Mouse (Mus musculus): ENCODE data around the gene Gm6020. TPM values are rescaled to one million over a fixed set of nuclear protein-coding genes. Genes with fewer than 3 reads are reported as not detected.
"Not testable (repeated sequence)": the region's sequence is repeated elsewhere in the genome, so short reads cannot be mapped to it uniquely, and the experiment has no call there.

The Gm6020 gene
- not detected in 2 replicates for polyA plus RNA-seq (2015; fragmentation: Nextera tagmentation; extraction: Ambion mirVana)

- not testable (repeated sequence) for H3K9me3 ChIP-seq (ENCODE audit: low read length); H3K4me2 ChIP-seq (replicated peaks; ENCODE audit: low read depth, low read length); ATAC-seq (ENCODE audit: low FRiP score, low TSS enrichment); H3K36me3 ChIP-seq (ENCODE audit: insufficient read depth, low read length); H3K4me3 ChIP-seq (ENCODE audit: low read length); H3K4me1 ChIP-seq (ENCODE audit: insufficient read depth, low read length); H3K9ac ChIP-seq (replicated peaks; ENCODE audit: low read length); H3K27me3 ChIP-seq (ENCODE audit: insufficient read depth, low read length); H3K27ac ChIP-seq (ENCODE audit: low read length)
- WGBS = 85% methylated on average over 2 of the region's 2 CpGs
Measured at GRCm38 (mm10) chr19:61183590-61183989, at the start of gene Gm6020. Gene Gm6020 (plus strand): TSS chr19:61183890.

GRCm38 (mm10) chr19:61138655-61139054 lies 45.0 kb upstream of the Gm6020 start:
- Histone ChIP-seq H3K9me3 (ENCODE audit: low read length) (no peaks in the 10 kb centered on the region), H3K4me1 (ENCODE audit: insufficient read depth, low read length) (peaks cover 11% of the 10 kb centered on the region), H3K9ac (replicated peaks; ENCODE audit: low read length) (no peak overlapping the region), H3K4me2 (replicated peaks; ENCODE audit: low read depth, low read length) (no peak overlapping the region), H3K27me3 (ENCODE audit: insufficient read depth, low read length) (no peaks in the 10 kb centered on the region), H3K36me3 (ENCODE audit: insufficient read depth, low read length) (0 out of 2 replicates have a peak, but pooled peaks cover 2% of the 10 kb centered on the region), H3K4me3 (ENCODE audit: low read length) (no peak overlapping the region), H3K27ac (ENCODE audit: low read length) (no peak overlapping the region)
- ATAC-seq (ENCODE audit: low FRiP score, low TSS enrichment) = no peak

GRCm38 (mm10) chr19:61140342-61141206 lies 43.1 kb upstream of the Gm6020 start, which contains the start of gene Zfp950:
Gene Zfp950 (minus strand): TSS chr19:61140840.
- H3K4me2 ChIP-seq (replicated peaks; ENCODE audit: low read depth, low read length) = peak within 1 kb of the TSS; percentile 51
- H3K9ac ChIP-seq (replicated peaks; ENCODE audit: low read length) = peak within 1 kb of the TSS; percentile 84
- H3K27ac ChIP-seq (ENCODE audit: low read length) = peak within 1 kb of the TSS; percentile 35; the same call in 1 of the 2 replicates
- H3K4me3 ChIP-seq (ENCODE audit: low read length) = peak within 1 kb of the TSS; percentile 76
- H3K4me1 ChIP-seq (ENCODE audit: insufficient read depth, low read length) = peaks cover 11% of the 10 kb centered on the region
- ATAC-seq (ENCODE audit: low FRiP score, low TSS enrichment) = peak; percentile 99
- H3K36me3 ChIP-seq (ENCODE audit: insufficient read depth, low read length) = no peaks in the 10 kb centered on the region
- no peaks in the 10 kb centered on the region for H3K27me3 ChIP-seq (ENCODE audit: insufficient read depth, low read length)
- no peaks in the 10 kb centered on the region for H3K9me3 ChIP-seq (ENCODE audit: low read length)
- WGBS = under 1% methylated on average over 18 of the region's 18 CpGs

- 21% methylated on average over 4 of the region's 4 CpGs for WGBS
- no peak for ATAC-seq (ENCODE audit: low FRiP score, low TSS enrichment)
- peak overlapping the region; percentile 35; the same call in 1 of the 2 replicates for H3K27ac ChIP-seq (ENCODE audit: low read length)
- no peaks in the 10 kb centered on the region for H3K9me3 ChIP-seq (ENCODE audit: low read length)
- H3K9ac ChIP-seq (replicated peaks; ENCODE audit: low read length) = peak overlapping the region; percentile 57
- no peaks in the 10 kb centered on the region for H3K36me3 ChIP-seq (ENCODE audit: insufficient read depth, low read length)
- H3K4me1 ChIP-seq (ENCODE audit: insufficient read depth, low read length) = peaks cover 11% of the 10 kb centered on the region
- H3K4me3 ChIP-seq (ENCODE audit: low read length) = peak overlapping the region; percentile 76
- H3K27me3 ChIP-seq (ENCODE audit: insufficient read depth, low read length) = no peaks in the 10 kb centered on the region
- peak overlapping the region; percentile 51 for H3K4me2 ChIP-seq (replicated peaks; ENCODE audit: low read depth, low read length)
Measured at GRCm38 (mm10) chr19:61141299-61141698, 42.4 kb upstream of the Gm6020 start.

- WGBS = 6% methylated on average over 8 of the region's 8 CpGs
Measured at GRCm38 (mm10) chr19:61151372-61151700, 32.4 kb upstream of the Gm6020 start.

GRCm38 (mm10) chr19:61151701-61152420 lies 31.8 kb upstream of the Gm6020 start:
- WGBS = 4% methylated on average over 27 of the region's 27 CpGs
- peak; percentile 91 for ATAC-seq (ENCODE audit: low FRiP score, low TSS enrichment)
- 0 out of 2 replicates have a peak, but pooled peaks cover 3% of the 10 kb centered on the region for H3K4me1 ChIP-seq (ENCODE audit: insufficient read depth, low read length)
- H3K4me2 ChIP-seq (replicated peaks; ENCODE audit: low read depth, low read length) = peak overlapping the region; percentile 81
- no peaks in the 10 kb centered on the region for H3K9me3 ChIP-seq (ENCODE audit: low read length)
- no peaks in the 10 kb centered on the region for H3K27me3 ChIP-seq (ENCODE audit: insufficient read depth, low read length)
- H3K4me3 ChIP-seq (ENCODE audit: low read length) = peak overlapping the region; percentile 52
- peak overlapping the region; percentile 62 for H3K9ac ChIP-seq (replicated peaks; ENCODE audit: low read length)
- H3K36me3 ChIP-seq (ENCODE audit: insufficient read depth, low read length) = no peaks in the 10 kb centered on the region
- H3K27ac ChIP-seq (ENCODE audit: low read length) = no peak overlapping the region

More at GRCm38 (mm10) chr19:61151372-61151700, 32.4 kb upstream of the Gm6020 start:
- no peaks in the 10 kb centered on the region for H3K27me3 ChIP-seq (ENCODE audit: insufficient read depth, low read length)
- no peaks in the 10 kb centered on the region for H3K9me3 ChIP-seq (ENCODE audit: low read length)
- no peaks in the 10 kb centered on the region for H3K36me3 ChIP-seq (ENCODE audit: insufficient read depth, low read length)
- ATAC-seq (ENCODE audit: low FRiP score, low TSS enrichment) = peak; percentile 93
- peak overlapping the region; percentile 81 for H3K4me2 ChIP-seq (replicated peaks; ENCODE audit: low read depth, low read length)
- H3K4me3 ChIP-seq (ENCODE audit: low read length) = peak overlapping the region; percentile 52
- H3K27ac ChIP-seq (ENCODE audit: low read length) = no peak overlapping the region
- H3K4me1 ChIP-seq (ENCODE audit: insufficient read depth, low read length) = 0 out of 2 replicates have a peak, but pooled peaks cover 3% of the 10 kb centered on the region
- H3K9ac ChIP-seq (replicated peaks; ENCODE audit: low read length) = peak overlapping the region; percentile 62

- Histone ChIP-seq H3K4me1 (ENCODE audit: insufficient read depth, low read length) (no peaks in the 10 kb centered on the region), H3K9me3 (ENCODE audit: low read length) (no peaks in the 10 kb centered on the region), H3K27ac (ENCODE audit: low read length) (no peak within 1 kb of the TSS), H3K4me2 (replicated peaks; ENCODE audit: low read depth, low read length) (peak within 1 kb of the TSS; percentile 56), H3K36me3 (ENCODE audit: insufficient read depth, low read length) (no peaks in the 10 kb centered on the region), H3K4me3 (ENCODE audit: low read length) (peak within 1 kb of the TSS; percentile 47), H3K9ac (replicated peaks; ENCODE audit: low read length) (peak within 1 kb of the TSS; percentile 65), H3K27me3 (ENCODE audit: insufficient read depth, low read length) (no peaks in the 10 kb centered on the region)
- ATAC-seq (ENCODE audit: low FRiP score, low TSS enrichment) = peak; percentile 59; the same call in 1 of the 2 replicates
- 26% methylated on average over 39 of the region's 39 CpGs for WGBS
Measured at GRCm38 (mm10) chr19:61175756-61176324, 7.8 kb upstream of the Gm6020 start, which contains the start of gene Gm7102. Gene Gm7102 (minus strand): TSS chr19:61176309.

- no peak overlapping the region for H3K4me2 ChIP-seq (replicated peaks; ENCODE audit: low read depth, low read length)
- no peaks in the 10 kb centered on the region for H3K9me3 ChIP-seq (ENCODE audit: low read length)
- 16% methylated on average over 13 of the region's 13 CpGs for whole genome bisulfite sequencing
- no peak overlapping the region for H3K9ac ChIP-seq (replicated peaks; ENCODE audit: low read length)
- no peaks in the 10 kb centered on the region for H3K27me3 ChIP-seq (ENCODE audit: insufficient read depth, low read length)
- no peaks in the 10 kb centered on the region for H3K36me3 ChIP-seq (ENCODE audit: insufficient read depth, low read length)
- no peaks in the 10 kb centered on the region for H3K4me1 ChIP-seq (ENCODE audit: insufficient read depth, low read length)
- H3K27ac ChIP-seq (ENCODE audit: low read length) = no peak overlapping the region
- no peak overlapping the region for H3K4me3 ChIP-seq (ENCODE audit: low read length)
- ATAC-seq (ENCODE audit: low FRiP score, low TSS enrichment) = no peak
Measured at GRCm38 (mm10) chr19:61199316-61199715, 15.6 kb downstream of the Gm6020 start.

- no peak overlapping the region for H3K27ac ChIP-seq (ENCODE audit: low read length)
- WGBS = 18% methylated on average over 10 of the region's 10 CpGs
- ATAC-seq (ENCODE audit: low FRiP score, low TSS enrichment) = no peak
- no peaks in the 10 kb centered on the region for H3K4me1 ChIP-seq (ENCODE audit: insufficient read depth, low read length)
- no peak overlapping the region for H3K4me2 ChIP-seq (replicated peaks; ENCODE audit: low read depth, low read length)
- no peaks in the 10 kb centered on the region for H3K9me3 ChIP-seq (ENCODE audit: low read length)
- no peaks in the 10 kb centered on the region for H3K36me3 ChIP-seq (ENCODE audit: insufficient read depth, low read length)
- H3K27me3 ChIP-seq (ENCODE audit: insufficient read depth, low read length) = no peaks in the 10 kb centered on the region
- H3K9ac ChIP-seq (replicated peaks; ENCODE audit: low read length) = no peak overlapping the region
- no peak overlapping the region for H3K4me3 ChIP-seq (ENCODE audit: low read length)
Measured at GRCm38 (mm10) chr19:61199836-61200235, 16.1 kb downstream of the Gm6020 start.

Data from kidney, embryonic 16.5 days (tissue).